Mouse (Mus musculus) ZHBTc4 (cell line): ENCODE results near the gene Hsd17b14.

Experiments used
- DNase-seq: peaks from one replicate; pipeline ENCODE4 v3.0.0-alpha.2; 2011; ENCODE audit warnings: low read depth, low spot score

Hsd17b14 gene

GRCm38 (mm10) chr7:45567112-45567779 lies 12.6 kb downstream of the Hsd17b14 start:
- peak; percentile 58 for DNase-seq

- peak; percentile 98 for DNase-seq
Measured at GRCm38 (mm10) chr7:45567780-45568516, 13.3 kb downstream of the Hsd17b14 start.

- DNase-seq: peak; percentile 54
Measured at GRCm38 (mm10) chr7:45568601-45569473, 14.1 kb downstream of the Hsd17b14 start.

GRCm38 (mm10) chr7:45570103-45570741 lies 15.5 kb downstream of the Hsd17b14 start, which contains the start of gene Bcat2:
Gene Bcat2 (plus strand): TSS chr7:45570153.
- DNase-seq: peak; percentile 92

GRCm38 (mm10) chr7:45571966-45572365 lies 17.3 kb downstream of the Hsd17b14 start:
- no peak for DNase-seq

- no peak for DNase-seq
Measured at GRCm38 (mm10) chr7:45573954-45574353, 19.3 kb downstream of the Hsd17b14 start.

GRCm38 (mm10) chr7:45574472-45575379 lies 20.0 kb downstream of the Hsd17b14 start:
- DNase-seq: no peak

GRCm38 (mm10) chr7:45585923-45586322 lies 31.2 kb downstream of the Hsd17b14 start:
- no peak for DNase-seq

- no peak for DNase-seq
Measured at GRCm38 (mm10) chr7:45587631-45588592, 33.2 kb downstream of the Hsd17b14 start.

GRCm38 (mm10) chr7:45589173-45589572 lies 34.5 kb downstream of the Hsd17b14 start:
- peak; percentile 96 for DNase-seq

- DNase-seq: no peak
Measured at GRCm38 (mm10) chr7:45589898-45590297, 35.2 kb downstream of the Hsd17b14 start.

GRCm38 (mm10) chr7:45590874-45591273 lies 36.2 kb downstream of the Hsd17b14 start:
- peak; percentile 52 for DNase-seq

- no peak for DNase-seq
Measured at GRCm38 (mm10) chr7:45591880-45592279, 37.2 kb downstream of the Hsd17b14 start.

- peak; percentile 89 for DNase-seq
Measured at GRCm38 (mm10) chr7:45593118-45593815, 38.6 kb downstream of the Hsd17b14 start.

GRCm38 (mm10) chr7:45595176-45595575 lies 40.5 kb downstream of the Hsd17b14 start:
- peak; percentile 80 for DNase-seq

- no peak for DNase-seq
Measured at GRCm38 (mm10) chr7:45596107-45596506, 41.4 kb downstream of the Hsd17b14 start.

GRCm38 (mm10) chr7:45597013-45597412 lies 42.3 kb downstream of the Hsd17b14 start:
- no peak for DNase-seq

- no peak for DNase-seq
Measured at GRCm38 (mm10) chr7:45597527-45597926, 42.8 kb downstream of the Hsd17b14 start.
